Mouse (Mus musculus): ENCODE results near the gene Alg13. TPM values are rescaled to one million over a fixed set of nuclear protein-coding genes. Genes with fewer than 3 reads are reported as not detected.

Alg13 gene
- polyA plus RNA-seq, 1 experiment: 21.9 TPM

DNA sequence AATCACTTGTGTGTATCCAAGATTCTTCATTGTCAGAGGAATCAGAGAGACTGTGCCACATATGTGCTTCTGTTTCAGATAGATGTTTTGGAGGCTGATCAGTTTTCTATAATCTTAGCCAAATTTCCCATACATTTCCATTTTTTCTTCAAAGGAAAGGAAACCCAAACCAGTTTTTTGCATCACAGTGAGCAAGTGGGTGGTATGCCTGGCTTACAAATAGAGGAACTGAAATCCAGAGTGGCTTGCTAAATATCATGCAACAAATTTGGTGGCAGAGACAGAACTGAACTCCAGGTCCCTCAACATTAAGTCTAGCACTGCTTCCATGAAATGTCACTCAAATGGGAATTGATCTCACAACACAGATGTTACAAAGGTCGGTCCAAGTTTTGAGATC is 103.5 kb downstream of the Alg13 start:
- whole genome bisulfite sequencing: 75% methylated on average over 1 of the region's 1 CpGs
- no peak for TF ChIP-seq CTCF (IDR thresholded peaks at IDR 0.05; ENCODE audit: control insufficient read depth, insufficient read depth, low read length)
- H3K27ac ChIP-seq (ENCODE audit: control insufficient read depth, insufficient read depth, low read depth, low read length, poor library complexity): no peak overlapping the region
- no peak overlapping the region for H3K4me3 ChIP-seq (replicated peaks; ENCODE audit: control insufficient read depth, low read depth, low read length)
- H3K4me1 ChIP-seq (ENCODE audit: control insufficient read depth, insufficient read depth, low read length): no peaks in the 10 kb centered on the region

DNA sequence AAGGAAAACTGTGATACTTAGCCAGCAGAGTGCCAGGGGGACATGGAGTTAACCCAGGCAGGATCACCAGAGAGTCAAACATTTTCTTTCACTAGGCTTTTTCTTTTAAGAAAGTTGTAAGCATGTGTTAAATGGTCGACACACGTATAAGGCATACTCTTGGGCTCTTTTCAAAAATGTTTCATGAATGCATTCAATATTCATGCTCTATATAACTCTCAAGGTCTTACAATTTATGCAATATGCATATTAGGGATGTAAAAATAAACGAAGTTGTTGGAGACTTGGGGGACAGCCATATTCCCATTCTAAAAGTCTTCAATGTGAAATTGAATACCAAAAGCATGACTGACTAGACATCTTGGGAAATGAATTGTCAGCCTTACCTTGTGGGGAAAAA is 106.2 kb downstream of the Alg13 start:
- no peak for TF ChIP-seq POLR2A (IDR thresholded peaks at IDR 0.05; ENCODE audit: borderline replicate concordance, control insufficient read depth, low read depth, low read length)
- no peak for TF ChIP-seq CTCF (IDR thresholded peaks at IDR 0.05; ENCODE audit: control insufficient read depth, insufficient read depth, low read length)
- no peaks in the 10 kb centered on the region for H3K4me1 ChIP-seq (ENCODE audit: control insufficient read depth, insufficient read depth, low read length)
- no peak overlapping the region for H3K4me3 ChIP-seq (replicated peaks; ENCODE audit: control insufficient read depth, low read depth, low read length)
- no peak overlapping the region for H3K27ac ChIP-seq (ENCODE audit: control insufficient read depth, insufficient read depth, low read depth, low read length, poor library complexity)
- WGBS: 66% methylated on average over 3 of the region's 3 CpGs

Other genes with a start within 250 kb of the Alg13 start
- gene A730046J19Rik, start 164.1 kb upstream of the Alg13 start, polyA plus RNA-seq (2011; ENCODE audit: insufficient read depth, insufficient read length, low replicate concordance, missing spikeins): not detected in 2 replicates
- not detected in 2 replicates for gene Trpc5os, start 138.8 kb downstream of the Alg13 start, polyA plus RNA-seq (2011; ENCODE audit: insufficient read depth, insufficient read length, low replicate concordance, missing spikeins)